24 mouse cellular contexts compared by ENCODE assay signal in the genomic region with DNA sequence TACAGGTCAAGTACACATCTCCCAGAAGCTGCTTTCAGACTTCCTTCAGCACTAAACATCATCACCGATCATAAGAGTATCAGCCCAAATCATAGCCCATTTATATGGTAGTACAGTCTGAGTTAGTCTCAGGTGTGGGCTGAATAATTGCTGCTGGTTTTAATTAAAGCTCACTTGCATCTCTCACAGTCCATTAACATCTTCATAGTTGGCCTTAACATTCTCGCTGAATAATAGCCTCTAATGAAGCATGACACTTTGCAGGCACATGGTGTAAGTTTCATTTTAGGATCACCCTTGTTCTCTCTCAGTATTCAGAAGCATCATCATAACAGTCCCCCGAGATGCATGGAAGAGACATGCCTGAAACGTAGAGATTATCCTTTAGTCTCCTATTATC.
A peak's percentile ranks its signal among the peaks of the same experiment; 100 is the strongest.
DNase-seq lines count a peak whose midpoint lies in the region; ATAC-seq and TF ChIP-seq lines count a peak whose summit lies in the region.
"Had no signal": no experiment of that assay in that cellular context is flagged by ENCODE, and none has a peak within 500 bp of the region (broad histone marks: within the 10 kb centered on the region; RNA-seq: fewer than 3 reads in every experiment).

No protein-coding gene starts in this region.

- no peak for TF ChIP-seq CTCF in liver, postnatal 0 days (IDR thresholded peaks at IDR 0.05; ENCODE audit: low read depth)

- no peak overlapping the region for H3K9ac ChIP-seq in forebrain, embryonic 14.5 days (ENCODE audit: low read length)
- no peak overlapping the region for H3K9ac ChIP-seq in forebrain, embryonic 16.5 days (replicated peaks; ENCODE audit: low read depth, low read length)
- no peak overlapping the region for H3K9ac ChIP-seq in neural tube, embryonic 12.5 days
- H3K9ac ChIP-seq in hindbrain, embryonic 13.5 days: no peak overlapping the region
- H3K9ac ChIP-seq in liver, postnatal 0 days (replicated peaks): no peak overlapping the region
- H3K9ac ChIP-seq: embryonic facial prominence, embryonic 15.5 days; forebrain, embryonic 12.5 days; heart, embryonic 15.5 days; hindbrain, embryonic 15.5 days had no signal

- H3K9me3 ChIP-seq in forebrain, embryonic 14.5 days (replicated peaks; ENCODE audit: control insufficient read depth, low read length): no peaks in the 10 kb centered on the region
- H3K9me3 ChIP-seq in forebrain, embryonic 16.5 days (ENCODE audit: control insufficient read depth, low read length): no peaks in the 10 kb centered on the region
- H3K9me3 ChIP-seq in neural tube, embryonic 12.5 days: no peaks in the 10 kb centered on the region
- no peaks in the 10 kb centered on the region for H3K9me3 ChIP-seq in hindbrain, embryonic 13.5 days
- no peaks in the 10 kb centered on the region for H3K9me3 ChIP-seq in liver, postnatal 0 days (ENCODE audit: low read length)
- H3K9me3 ChIP-seq: embryonic facial prominence, embryonic 15.5 days; forebrain, embryonic 12.5 days; heart, embryonic 15.5 days; hindbrain, embryonic 15.5 days had no signal

- no peaks in the 10 kb centered on the region for H3K36me3 ChIP-seq in forebrain, embryonic 14.5 days (ENCODE audit: control insufficient read depth, insufficient read depth, low read length)
- no peaks in the 10 kb centered on the region for H3K36me3 ChIP-seq in forebrain, embryonic 16.5 days (ENCODE audit: control insufficient read depth, insufficient read depth)
- H3K36me3 ChIP-seq in neural tube, embryonic 12.5 days: no peaks in the 10 kb centered on the region
- H3K36me3 ChIP-seq in hindbrain, embryonic 13.5 days: no peaks in the 10 kb centered on the region
- H3K36me3 ChIP-seq in liver, postnatal 0 days (replicated peaks; ENCODE audit: insufficient read depth, low read length): no peaks in the 10 kb centered on the region
- H3K36me3 ChIP-seq: embryonic facial prominence, embryonic 15.5 days; forebrain, embryonic 12.5 days; heart, embryonic 15.5 days; hindbrain, embryonic 15.5 days had no signal

- no peak overlapping the region for H3K4me2 ChIP-seq in forebrain, embryonic 14.5 days (ENCODE audit: low read length)
- no peak overlapping the region for H3K4me2 ChIP-seq in forebrain, embryonic 16.5 days (ENCODE audit: low read length)
- no peak overlapping the region for H3K4me2 ChIP-seq in neural tube, embryonic 12.5 days (replicated peaks)
- H3K4me2 ChIP-seq in hindbrain, embryonic 13.5 days: no peak overlapping the region
- H3K4me2 ChIP-seq in liver, postnatal 0 days (ENCODE audit: low read depth, low read length): no peak overlapping the region
- H3K4me2 ChIP-seq: embryonic facial prominence, embryonic 15.5 days; forebrain, embryonic 12.5 days; heart, embryonic 11.5 days; heart, embryonic 15.5 days; hindbrain, embryonic 15.5 days had no signal

- no peak for TF ChIP-seq EP300 in liver, postnatal 0 days (IDR thresholded peaks at IDR 0.05; ENCODE audit: low read depth)

- H3K27ac ChIP-seq in forebrain, embryonic 14.5 days (ENCODE audit: low read depth, low read length): no peak overlapping the region
- H3K27ac ChIP-seq in forebrain, embryonic 16.5 days (ENCODE audit: low read length): no peak overlapping the region
- no peak overlapping the region for H3K27ac ChIP-seq in neural tube, embryonic 12.5 days
- no peak overlapping the region for H3K27ac ChIP-seq in hindbrain, embryonic 13.5 days
- no peak overlapping the region for H3K27ac ChIP-seq in liver, postnatal 0 days (ENCODE audit: low read depth)
- H3K27ac ChIP-seq: embryonic facial prominence, embryonic 15.5 days; forebrain, embryonic 12.5 days; heart, adult 2 months; heart, embryonic 15.5 days; hindbrain, embryonic 15.5 days had no signal

- no peak overlapping the region for H3K4me3 ChIP-seq in forebrain, embryonic 14.5 days (ENCODE audit: low read depth, low read length)
- no peak overlapping the region for H3K4me3 ChIP-seq in forebrain, embryonic 16.5 days (replicated peaks; ENCODE audit: low read length)
- H3K4me3 ChIP-seq in neural tube, embryonic 12.5 days: no peak overlapping the region
- H3K4me3 ChIP-seq in hindbrain, embryonic 13.5 days: no peak overlapping the region
- H3K4me3 ChIP-seq in liver, postnatal 0 days (ENCODE audit: low read depth, low read length): no peak overlapping the region
- H3K4me3 ChIP-seq: embryonic facial prominence, embryonic 15.5 days; erythroblast, embryonic 14.5 days; forebrain, embryonic 12.5 days; heart, adult 2 months; heart, embryonic 15.5 days; hindbrain, embryonic 15.5 days had no signal

- WGBS in forebrain, embryonic 14.5 days: 39% methylated on average over 4 of the region's 4 CpGs
- 35% methylated on average over 4 of the region's 4 CpGs for WGBS in forebrain, embryonic 16.5 days
- 56% methylated on average over 4 of the region's 4 CpGs for WGBS in neural tube, embryonic 12.5 days
- WGBS in hindbrain, embryonic 13.5 days: 47% methylated on average over 4 of the region's 4 CpGs
- 74% methylated on average over 4 of the region's 4 CpGs for WGBS in liver, postnatal 0 days (ENCODE audit: insufficient replicate concordance)

- DNase-seq in forebrain, embryonic 14.5 days (ENCODE audit: low spot score): peak; percentile 18
- no peak for DNase-seq in neural tube, embryonic 10.5 days (ENCODE audit: extremely low spot score, low spot score)
- DNase-seq in liver, postnatal 0 days: no peak
- no peak for DNase-seq in adrenal gland, postnatal 10 days
- DNase-seq: adrenal gland, postnatal 25 days; cerebellum, adult 11 months; cerebellum, adult 8-10 months; cerebellum, postnatal 14 days; embryo, embryonic 11 days; gastrocnemius, postnatal 10 days; heart, adult 2 months; heart, postnatal 14 days; kidney, adult 11 months had no signal

- H3K27me3 ChIP-seq in forebrain, embryonic 14.5 days (replicated peaks; ENCODE audit: control insufficient read depth, insufficient read depth, low read length): no peaks in the 10 kb centered on the region
- no peaks in the 10 kb centered on the region for H3K27me3 ChIP-seq in forebrain, embryonic 16.5 days (replicated peaks; ENCODE audit: control insufficient read depth, insufficient read depth, low read length)
- H3K27me3 ChIP-seq in neural tube, embryonic 12.5 days (replicated peaks): no peaks in the 10 kb centered on the region
- no peaks in the 10 kb centered on the region for H3K27me3 ChIP-seq in hindbrain, embryonic 13.5 days
- no peaks in the 10 kb centered on the region for H3K27me3 ChIP-seq in liver, postnatal 0 days (ENCODE audit: insufficient read depth, low read length)
- H3K27me3 ChIP-seq: embryonic facial prominence, embryonic 15.5 days; forebrain, embryonic 12.5 days; heart, embryonic 15.5 days; hindbrain, embryonic 15.5 days; Patski had no signal

- peaks cover 8% of the 10 kb centered on the region; the same call in 1 of the 2 replicates for H3K4me1 ChIP-seq in forebrain, embryonic 14.5 days (ENCODE audit: control insufficient read depth, insufficient read depth, low read length)
- 0 out of 2 replicates have a peak, but pooled peaks cover 5% of the 10 kb centered on the region for H3K4me1 ChIP-seq in forebrain, embryonic 16.5 days (replicated peaks; ENCODE audit: control insufficient read depth, insufficient read depth, low read length)
- no peaks in the 10 kb centered on the region for H3K4me1 ChIP-seq in neural tube, embryonic 12.5 days
- H3K4me1 ChIP-seq in hindbrain, embryonic 13.5 days (replicated peaks): peaks cover 7% of the 10 kb centered on the region; the same call in 1 of the 2 replicates
- H3K4me1 ChIP-seq in liver, postnatal 0 days (ENCODE audit: insufficient read depth): no peaks in the 10 kb centered on the region
- H3K4me1 ChIP-seq: embryonic facial prominence, embryonic 15.5 days; forebrain, embryonic 12.5 days; heart, embryonic 15.5 days had no signal

- no peak; the same call in 1 of the 2 replicates for ATAC-seq in forebrain, embryonic 14.5 days
- no peak for ATAC-seq in forebrain, embryonic 16.5 days
- ATAC-seq in neural tube, embryonic 12.5 days (ENCODE audit: low FRiP score, low read depth): peak; percentile 77
- peak; percentile 66 for ATAC-seq in hindbrain, embryonic 13.5 days (ENCODE audit: low FRiP score)
- no peak for ATAC-seq in liver, postnatal 0 days
- ATAC-seq: activated CD4-positive, CD25-positive, alpha-beta regulatory T cell, adult 4 months; Patski had no signal

Comparison
In these comparisons a context has a peak if more than half of its experiments do, and no peak if none do; other contexts are left out.
1. ATAC-seq: peak in neural tube, embryonic 12.5 days (single experiment) and hindbrain, embryonic 13.5 days (single experiment); none in forebrain, embryonic 14.5 days (single experiment), forebrain, embryonic 16.5 days (single experiment) and liver, postnatal 0 days (single experiment).